Mouse (Mus musculus) liver, postnatal 0 days (tissue): ENCODE measurements around the gene Rassf7. TPM values are rescaled to one million over a fixed set of nuclear protein-coding genes. Genes with fewer than 3 reads are reported as not detected.
A peak's percentile ranks its signal among the peaks of the same experiment; 100 is the strongest.

Experiments
- ATAC-seq: fragments of 200-750 bp; cut with Nextera tagmentation; 2 replicates; pipeline ENCODE4 v1.8.0; 2017; ENCODE audit warnings: mild to moderate bottlenecking, moderate library complexity
- DNase-seq: peaks from one replicate; pipeline ENCODE4 v3.0.0-alpha.2; 2016
- H3K27ac ChIP-seq: fragments of 300-500 bp; sonication (generic); 2 replicates; pipeline ENCODE4 v1.5.1; 2014; ENCODE audit warnings: antibody characterized with exemption, moderate library complexity, mild to moderate bottlenecking, low read depth
- H3K27me3 ChIP-seq: fragments of 300-500 bp; sonication (generic); 2 replicates; pipeline ENCODE4 v1.6.1; 2014; ENCODE audit warnings: low read length, control low read depth, mixed read lengths; ENCODE audit not compliant: insufficient read depth
- H3K36me3 ChIP-seq: fragments of 300-500 bp; sonication (generic); replicated peaks from 2 replicates; pipeline ENCODE4 v1.6.1; 2014; ENCODE audit warnings: mild to moderate bottlenecking, control low read depth, low read length, moderate library complexity, mixed read lengths; ENCODE audit not compliant: insufficient read depth
- H3K4me1 ChIP-seq: fragments of 300-500 bp; sonication (generic); 2 replicates; pipeline ENCODE4 v1.6.1; 2014; ENCODE audit warnings: antibody characterized with exemption, mild to moderate bottlenecking, control low read depth; ENCODE audit not compliant: insufficient read depth
- H3K4me2 ChIP-seq: fragments of 300-500 bp; sonication (generic); 2 replicates; pipeline ENCODE4 v1.6.1; 2014; ENCODE audit warnings: low read depth, mild to moderate bottlenecking, low read length, moderate library complexity, mixed read lengths
- H3K4me3 ChIP-seq: fragments of 300-500 bp; sonication (generic); 2 replicates; pipeline ENCODE4 v1.5.1; 2014; ENCODE audit warnings: low read depth, low read length
- H3K9ac ChIP-seq: fragments of 300-500 bp; sonication (generic); replicated peaks from 2 replicates; pipeline ENCODE4 v1.6.1; 2014; ENCODE audit warnings: mild to moderate bottlenecking, moderate library complexity
- H3K9me3 ChIP-seq: fragments of 300-500 bp; sonication (generic); 2 replicates; pipeline ENCODE4 v1.6.1; 2016; ENCODE audit warnings: mild to moderate bottlenecking, control low read depth, low read length, mixed read lengths
- CTCF ChIP-seq: sonication (generic); IDR thresholded peaks from 2 replicates; pipeline ENCODE4 v1.5.1; 2016; ENCODE audit warnings: antibody characterized with exemption, low read depth
- EP300 ChIP-seq: IDR thresholded peaks from 2 replicates; pipeline ENCODE4 v1.6.1; 2016; ENCODE audit warnings: antibody characterized with exemption, low read depth, mild to moderate bottlenecking
- WGBS: fragments of 180-500 bp; shearing (Covaris S2); extraction: QIAGEN DNeasy Blood & Tissue Kit; methylation state at CpG from one replicate; pipeline ENCODE4 v1.1.7; 2014; ENCODE audit not compliant: insufficient replicate concordance; 5-methylcytosine and 5-hydroxymethylcytosine counted together
- polyA plus RNA-seq: library from polyadenylated mRNA; unstranded; fragments of >200 nt; fragmentation: Nextera tagmentation; extraction: Ambion mirVana; gene quantifications from 2 replicates; pipeline ENCODE4 v1.2.1, GENCODE M21; 2015

The Rassf7 gene
- polyA plus RNA-seq, 1 experiment from 2014 or later = 24.9 TPM

DNA sequence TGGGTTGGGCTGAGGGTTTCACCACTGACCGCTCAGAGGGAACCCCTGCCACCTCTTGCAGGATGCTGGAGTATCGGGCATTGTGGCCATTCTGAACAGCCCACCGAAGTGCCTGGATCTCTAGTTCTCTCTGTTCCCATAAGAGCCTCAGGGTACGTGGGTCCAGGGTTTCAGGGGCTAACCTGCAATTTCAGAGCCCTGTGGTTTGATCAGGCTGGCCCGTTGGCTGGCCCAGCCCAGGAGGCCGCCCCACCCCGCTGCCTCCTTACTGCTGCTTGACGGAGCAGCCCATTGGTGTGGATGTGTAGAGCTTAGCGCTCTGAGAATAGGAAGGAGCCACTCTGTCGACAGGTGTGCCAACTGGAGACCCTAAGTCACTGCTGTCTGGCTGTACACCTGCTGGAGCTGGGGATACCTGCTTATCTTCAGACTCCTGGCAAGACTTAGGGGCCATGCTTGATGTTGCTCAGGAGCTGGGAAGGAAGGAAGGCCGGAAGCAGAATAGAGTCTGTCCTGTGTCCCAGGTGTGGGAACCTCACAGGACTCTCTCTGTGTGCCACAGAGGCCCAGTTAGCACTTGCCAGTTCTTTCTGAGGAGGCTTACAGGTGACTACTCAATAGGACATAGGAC lies 1.9 kb upstream of the Rassf7 start, which contains the start of gene Lmntd2:
Lmntd2 (minus strand) TSS at position 476 of the 631 bp plus-strand sequence.
- no peak for DNase-seq
- 91% methylated on average over 11 of the region's 11 CpGs for WGBS
- peak within 1 kb of the TSS; percentile 93 for H3K27ac ChIP-seq
- H3K36me3 ChIP-seq = peaks cover 2% of the 10 kb centered on the region; the same call in 1 of the 2 replicates
- no peak within 1 kb of the TSS; the same call in 1 of the 2 replicates for H3K9ac ChIP-seq
- ATAC-seq = no peak
- peak within 1 kb of the TSS; percentile 70; the same call in 1 of the 2 replicates for H3K4me3 ChIP-seq
- peak within 1 kb of the TSS; percentile 99 for H3K4me2 ChIP-seq
- H3K27me3 ChIP-seq = no peaks in the 10 kb centered on the region
- H3K9me3 ChIP-seq = no peaks in the 10 kb centered on the region
- TF ChIP-seq EP300 (no peak), CTCF (no peak)
- H3K4me1 ChIP-seq = peaks cover 50% of the 10 kb centered on the region

DNA sequence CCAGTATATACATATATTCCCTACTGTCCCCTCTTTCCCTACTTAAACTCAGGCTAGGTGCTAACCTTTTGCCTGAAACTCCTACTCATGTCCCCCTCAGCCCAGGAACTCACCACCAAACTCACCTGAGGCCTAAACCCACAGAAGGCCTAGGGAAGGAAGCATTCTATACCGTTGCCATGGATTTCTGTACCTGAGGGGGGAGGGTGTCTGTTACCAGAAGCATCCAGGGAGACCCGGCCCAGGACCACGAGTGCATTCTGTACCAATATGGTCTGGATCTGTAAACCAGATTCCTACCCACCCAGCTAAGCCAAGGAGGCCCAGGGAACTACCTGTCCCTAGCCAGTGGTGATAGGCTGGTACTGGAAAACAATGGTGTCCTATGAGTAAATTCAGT lies 1.4 kb upstream of the Rassf7 start:
- ATAC-seq (no peak), DNase-seq (no peak)
- WGBS = 66% methylated on average over 3 of the region's 3 CpGs
- H3K9me3 ChIP-seq = no peaks in the 10 kb centered on the region
- H3K4me1 ChIP-seq = peaks cover 48% of the 10 kb centered on the region
- no peak overlapping the region for H3K27ac ChIP-seq
- TF ChIP-seq EP300 (no peak), CTCF (no peak)
- H3K4me2 ChIP-seq = no peak overlapping the region
- H3K36me3 ChIP-seq = peaks cover 2% of the 10 kb centered on the region; the same call in 1 of the 2 replicates
- no peak overlapping the region for H3K4me3 ChIP-seq
- H3K9ac ChIP-seq = no peak overlapping the region
- H3K27me3 ChIP-seq = no peaks in the 10 kb centered on the region

DNA sequence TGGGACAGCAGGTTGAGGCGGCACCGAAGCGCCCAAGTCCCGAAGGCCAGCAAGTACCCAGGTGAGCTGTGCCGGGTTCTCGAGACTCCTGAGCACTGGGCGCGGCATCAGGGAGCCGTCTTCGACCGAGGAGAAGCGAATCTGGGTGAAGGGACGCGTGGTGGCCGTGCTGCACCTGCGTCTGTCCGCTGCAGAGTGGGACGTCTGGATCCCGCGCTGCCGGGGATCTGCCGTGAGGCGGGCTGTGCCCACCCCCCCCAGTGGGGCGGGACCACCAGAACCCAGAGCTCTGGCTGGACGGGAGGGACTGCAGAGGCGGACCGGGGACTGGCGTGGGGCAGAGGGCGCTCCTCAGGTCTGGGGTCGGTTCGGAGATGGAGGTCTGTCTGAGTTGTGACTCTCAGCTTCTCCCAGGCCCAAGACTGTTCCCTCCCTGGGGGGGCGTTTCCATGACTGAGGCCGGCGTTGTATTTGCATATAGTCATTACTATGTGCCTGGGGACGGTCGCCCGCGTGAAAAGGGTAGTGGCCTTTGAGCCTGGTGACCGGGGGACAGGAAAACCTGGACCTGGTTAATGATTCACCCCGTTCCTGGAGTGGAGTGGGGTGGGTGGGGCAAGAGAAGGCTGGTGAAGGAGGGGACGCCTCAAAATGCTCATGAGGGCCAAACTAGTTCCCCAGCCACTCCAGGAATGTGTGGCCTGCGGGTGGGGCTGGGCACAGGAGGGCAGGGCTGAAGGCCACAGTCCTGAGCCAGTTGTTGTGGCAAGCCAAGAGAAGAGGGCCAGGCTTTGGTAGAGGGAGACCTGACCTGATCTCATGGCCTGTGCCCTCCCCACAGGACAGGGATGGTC lies 447 bp downstream of the Rassf7 start:
- peak overlapping the region; percentile 70 for H3K4me3 ChIP-seq
- H3K36me3 ChIP-seq = peaks cover 4% of the 10 kb centered on the region; the same call in 1 of the 2 replicates
- H3K27me3 ChIP-seq = no peaks in the 10 kb centered on the region
- DNase-seq (peak; percentile 85), ATAC-seq (peak; percentile 71)
- peak overlapping the region; percentile 99 for H3K4me2 ChIP-seq
- 1% methylated on average over 41 of the region's 42 CpGs for WGBS
- H3K4me1 ChIP-seq = peaks cover 53% of the 10 kb centered on the region
- no peak for TF ChIP-seq CTCF
- TF ChIP-seq EP300 = peak; percentile 54
- peak overlapping the region; percentile 93 for H3K27ac ChIP-seq
- peak overlapping the region; percentile 75 for H3K9ac ChIP-seq
- no peaks in the 10 kb centered on the region for H3K9me3 ChIP-seq

DNA sequence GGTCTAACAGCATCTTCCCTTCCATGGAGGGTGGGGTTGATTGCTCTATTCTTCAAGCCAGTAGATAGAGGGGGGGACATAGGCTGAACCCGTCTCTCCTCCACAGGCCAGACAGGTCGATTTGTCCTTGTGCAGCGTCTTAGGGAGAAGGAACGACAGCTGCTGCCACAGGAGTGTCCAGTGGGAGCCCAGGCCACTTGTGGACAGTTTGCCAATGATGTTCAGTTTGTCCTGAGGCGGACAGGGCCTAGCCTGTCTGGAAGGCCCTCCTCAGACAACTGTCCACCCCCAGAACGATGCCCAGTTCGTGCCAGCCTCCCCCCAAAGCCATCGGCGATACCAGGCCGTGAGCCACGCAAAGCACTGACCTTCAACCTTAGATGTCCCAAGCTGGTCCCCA lies 1.2 kb downstream of the Rassf7 start:
- H3K36me3 ChIP-seq = peaks cover 4% of the 10 kb centered on the region; the same call in 1 of the 2 replicates
- H3K9me3 ChIP-seq = no peaks in the 10 kb centered on the region
- H3K4me3 ChIP-seq = peak overlapping the region; percentile 70
- ATAC-seq (no peak), DNase-seq (no peak)
- peak overlapping the region; percentile 57 for H3K27ac ChIP-seq
- WGBS = 78% methylated on average over 11 of the region's 11 CpGs
- H3K4me2 ChIP-seq = peak overlapping the region; percentile 99
- H3K9ac ChIP-seq = peak overlapping the region; percentile 75
- no peak for TF ChIP-seq EP300
- TF ChIP-seq CTCF = no peak
- no peaks in the 10 kb centered on the region for H3K27me3 ChIP-seq
- H3K4me1 ChIP-seq = peaks cover 56% of the 10 kb centered on the region

DNA sequence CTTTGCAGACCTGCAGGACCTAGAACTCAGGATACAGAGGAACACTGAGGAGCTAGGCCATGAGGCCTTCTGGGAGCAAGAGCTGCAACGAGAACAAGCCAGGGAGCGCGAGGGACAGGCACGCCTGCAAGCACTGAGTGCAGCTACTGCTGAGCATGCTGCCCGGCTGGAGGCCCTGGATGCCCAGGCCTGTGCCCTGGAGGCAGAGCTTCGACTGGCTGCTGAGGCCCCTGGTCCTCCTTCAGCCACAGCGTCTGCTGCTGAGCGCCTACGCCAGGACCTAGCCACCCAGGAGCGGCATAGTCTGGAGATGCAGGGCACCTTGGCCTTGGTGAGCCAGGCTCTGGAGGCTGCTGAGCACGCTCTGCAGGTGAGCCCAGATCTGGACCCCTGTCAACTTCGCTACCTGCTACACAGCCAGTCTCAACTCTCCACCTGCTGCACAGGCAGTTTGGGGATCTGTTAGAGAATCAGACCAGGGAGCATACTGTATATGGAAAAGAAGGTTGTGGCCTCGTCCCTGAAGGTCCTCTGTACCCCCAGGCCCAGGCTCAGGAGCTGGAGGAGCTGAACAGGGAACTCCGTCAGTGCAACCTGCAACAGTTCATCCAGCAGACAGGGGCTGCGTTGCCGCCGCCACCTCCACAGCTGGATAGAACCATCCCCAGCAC lies 1.8 kb downstream of the Rassf7 start:
- TF ChIP-seq EP300 (no peak), CTCF (no peak)
- no peak for ATAC-seq
- WGBS = 88% methylated on average over 17 of the region's 17 CpGs

More for the DNA sequence above, 1.8 kb downstream of the Rassf7 start:
- Histone ChIP-seq H3K9me3 (no peaks in the 10 kb centered on the region), H3K27ac (no peak overlapping the region), H3K9ac (peak overlapping the region; percentile 75), H3K4me1 (peaks cover 62% of the 10 kb centered on the region), H3K27me3 (no peaks in the 10 kb centered on the region), H3K36me3 (peaks cover 4% of the 10 kb centered on the region; the same call in 1 of the 2 replicates), H3K4me2 (peak overlapping the region; percentile 99), H3K4me3 (no peak overlapping the region)
- DNase-seq = no peak
